Mouse (Mus musculus): Measurements from ENCODE around the gene Trpc1. TPM values are rescaled to one million over a fixed set of nuclear protein-coding genes. Genes with fewer than 3 reads are reported as not detected.

Gene Trpc1
- total and polyA plus RNA-seq, 3 experiments: 3.3 to 4.1 (median 3.5) TPM

Other genes starting within 250 kb of the Trpc1 start
- 10 to 100 TPM; 51.4 to 63.9 TPM for gene U2surp, start 238.4 kb downstream of the Trpc1 start, total RNA-seq (2021)
- gene U2surp, start 238.4 kb downstream of the Trpc1 start, polyA plus RNA-seq (2012; rRNA removed): 0.37 and 0.86 TPM in 2 replicates
- gene Paqr9, start 190.7 kb downstream of the Trpc1 start, total RNA-seq (2021): 10 to 100 TPM; 10.4 to 12.1 TPM
- 14.2 and 23.5 TPM in 2 replicates for gene Paqr9, start 190.7 kb downstream of the Trpc1 start, polyA plus RNA-seq (2012; rRNA removed)
- gene Pcolce2, start 112.8 kb downstream of the Trpc1 start, total RNA-seq (2021): 1 to 10 TPM; 5.6 to 8.0 TPM
- 0.18 and 0.34 TPM in 2 replicates for gene Pcolce2, start 112.8 kb downstream of the Trpc1 start, polyA plus RNA-seq (2012; rRNA removed)
- gene Pls1, start 94.9 kb upstream of the Trpc1 start, total RNA-seq (2021): 1 to 10 TPM; 4.9 to 5.5 TPM
- 0.02 TPM in 1 of 2 replicates, not detected in the other for gene Pls1, start 94.9 kb upstream of the Trpc1 start, polyA plus RNA-seq (2012; rRNA removed)
- gene Atr, start 107.2 kb upstream of the Trpc1 start, total RNA-seq (2021): 10 to 100 TPM; 12.0 to 14.2 TPM
- 0.31 and 0.65 TPM in 2 replicates for gene Atr, start 107.2 kb upstream of the Trpc1 start, polyA plus RNA-seq (2012; rRNA removed)
- gene Xrn1, start 204.4 kb upstream of the Trpc1 start, total RNA-seq (2021): 10 to 100 TPM; 19.5 to 20.7 TPM
- gene Xrn1, start 204.4 kb upstream of the Trpc1 start, polyA plus RNA-seq (2012; rRNA removed): 0.98 and 1.2 TPM in 2 replicates

Measured in adrenal gland, adult 2 months (tissue).